Mouse (Mus musculus): ENCODE measurements around the gene 2200002D01Rik. TPM values are rescaled to one million over a fixed set of nuclear protein-coding genes. Genes with fewer than 3 reads are reported as not detected.
A peak's percentile ranks its signal among the peaks of the same experiment; 100 is the strongest.

Gene 2200002D01Rik
- under 1 TPM; 0.65 to 0.98 TPM for total RNA-seq (2021)
- long read RNA-seq, experiment 1 = 0 reads
- long read RNA-seq, experiment 2 = 0 reads

DNA sequence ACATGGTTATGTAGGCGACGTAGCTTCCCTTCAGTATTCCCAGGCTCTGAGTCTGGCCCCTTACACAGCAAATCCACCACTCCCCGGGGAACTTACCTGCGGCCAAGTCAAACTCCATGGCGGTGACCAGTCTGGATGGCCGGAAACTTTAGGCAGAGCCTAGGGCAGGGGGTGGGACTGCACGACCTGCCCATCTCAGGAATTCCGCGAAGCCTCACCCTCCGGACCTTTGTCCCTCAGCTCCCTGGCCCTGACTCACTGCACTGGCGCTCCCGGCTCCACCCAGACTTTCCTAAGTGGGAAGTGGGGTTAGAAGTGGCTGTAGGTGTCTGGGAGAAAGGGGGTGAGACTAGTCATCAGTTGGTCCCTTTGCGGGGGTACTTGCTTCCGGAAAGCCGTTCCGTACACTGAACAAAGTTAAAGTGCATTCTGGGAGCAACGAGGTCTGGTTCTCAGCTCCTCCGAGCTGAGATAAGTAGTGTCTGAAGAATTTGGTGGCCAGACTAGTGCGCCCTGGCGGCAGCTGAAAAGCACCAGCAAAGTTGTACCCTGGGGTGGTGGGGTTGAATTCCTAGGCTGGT, at the start of gene 2200002D01Rik:
2200002D01Rik (minus strand) TSS at position 206 of the 581 bp plus-strand sequence.
- DNase-seq (ENCODE audit: low spot score in 2 of 2) = no peak

DNA sequence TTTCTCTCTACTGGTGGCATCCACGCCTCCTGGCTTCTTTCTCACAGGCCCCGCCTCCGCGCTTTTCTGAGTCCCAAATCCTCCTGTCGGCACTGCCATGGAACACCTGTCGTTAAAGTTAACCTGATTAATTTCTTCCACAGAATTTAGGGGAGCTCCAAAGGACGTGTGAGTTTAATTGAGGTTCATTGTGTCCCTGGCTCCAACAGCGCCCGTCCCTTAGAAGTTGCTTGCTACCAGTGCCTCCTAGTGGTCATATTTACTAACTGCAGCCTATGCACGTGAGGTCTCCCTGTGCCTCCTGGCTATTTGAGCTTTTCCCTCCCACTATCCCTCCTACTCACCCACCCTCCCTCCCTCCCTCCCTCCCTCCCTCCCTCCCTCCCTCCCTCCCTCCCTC, 48.7 kb upstream of the 2200002D01Rik start:
- DNase-seq (ENCODE audit: low spot score in 2 of 2) = no peak

DNA sequence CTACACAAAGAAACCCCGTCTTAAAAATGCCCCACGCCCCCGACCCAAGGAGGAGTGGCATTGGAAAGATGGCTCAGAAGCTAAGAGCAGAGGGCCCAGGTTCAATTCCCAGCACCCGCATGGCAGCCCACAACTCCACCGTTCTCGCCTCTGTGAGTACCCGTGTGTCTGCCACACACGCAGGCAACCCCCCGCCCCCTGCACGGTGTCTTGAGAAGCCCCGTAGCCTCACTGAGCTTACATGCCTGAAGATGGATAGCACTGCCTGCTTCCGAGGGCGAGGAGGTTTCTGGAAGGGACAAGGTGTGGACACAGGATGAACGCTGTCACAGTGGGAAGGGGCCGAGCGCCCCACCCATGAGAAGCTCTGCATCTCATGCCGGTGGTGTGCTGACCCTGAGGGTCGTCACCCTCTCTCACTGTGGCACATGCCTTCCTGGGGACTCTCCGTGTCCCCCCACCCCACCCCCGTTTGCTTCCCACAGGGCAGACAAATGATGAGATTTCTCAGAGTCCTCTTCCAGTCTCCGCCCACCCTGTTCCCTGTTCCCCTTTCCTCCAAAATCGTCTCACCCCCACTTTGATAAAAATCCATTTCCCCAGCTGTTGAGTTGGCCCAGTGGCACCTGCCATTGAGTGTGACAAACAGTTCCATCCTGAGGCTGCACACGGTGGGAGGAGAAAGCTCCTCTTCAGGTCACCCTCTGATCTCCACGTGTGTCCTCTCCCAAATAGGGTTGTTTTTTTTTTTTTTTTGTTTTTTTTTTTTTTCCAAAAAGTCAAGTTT, 47.8 kb upstream of the 2200002D01Rik start:
- no peak for DNase-seq (ENCODE audit: low spot score in 2 of 2)

DNA sequence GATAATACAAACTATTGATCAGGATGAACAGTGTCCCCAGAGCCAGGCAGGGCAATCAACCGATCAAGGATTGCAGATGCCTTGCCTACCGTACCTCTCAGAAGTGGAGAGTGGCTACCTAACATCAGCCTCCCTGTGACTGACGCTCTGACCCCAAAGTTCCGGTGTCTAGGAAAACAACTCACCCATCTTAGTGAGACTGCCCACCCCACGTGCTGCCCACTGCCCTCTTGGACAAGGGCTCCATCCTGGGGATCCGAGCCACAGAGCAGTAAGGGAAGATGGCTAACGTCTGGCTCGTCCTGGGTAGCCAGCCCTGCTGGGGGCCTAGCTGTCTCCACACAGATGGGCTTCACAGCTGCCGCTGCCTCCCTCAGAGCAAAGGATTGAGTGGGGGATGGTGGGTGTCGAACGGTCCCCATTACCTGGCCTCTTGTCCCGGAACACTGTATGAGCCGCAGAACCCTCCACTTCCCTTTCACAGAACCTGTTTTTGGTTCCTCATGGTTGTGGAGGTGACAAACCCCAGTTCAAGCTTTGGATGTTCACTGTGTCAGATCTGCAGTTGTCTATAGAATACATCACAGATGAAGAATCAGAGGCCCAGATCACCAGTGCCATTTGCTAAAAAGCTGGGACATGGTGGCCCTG, 46.0 kb upstream of the 2200002D01Rik start:
- no peak for DNase-seq (ENCODE audit: low spot score in 2 of 2)

DNA sequence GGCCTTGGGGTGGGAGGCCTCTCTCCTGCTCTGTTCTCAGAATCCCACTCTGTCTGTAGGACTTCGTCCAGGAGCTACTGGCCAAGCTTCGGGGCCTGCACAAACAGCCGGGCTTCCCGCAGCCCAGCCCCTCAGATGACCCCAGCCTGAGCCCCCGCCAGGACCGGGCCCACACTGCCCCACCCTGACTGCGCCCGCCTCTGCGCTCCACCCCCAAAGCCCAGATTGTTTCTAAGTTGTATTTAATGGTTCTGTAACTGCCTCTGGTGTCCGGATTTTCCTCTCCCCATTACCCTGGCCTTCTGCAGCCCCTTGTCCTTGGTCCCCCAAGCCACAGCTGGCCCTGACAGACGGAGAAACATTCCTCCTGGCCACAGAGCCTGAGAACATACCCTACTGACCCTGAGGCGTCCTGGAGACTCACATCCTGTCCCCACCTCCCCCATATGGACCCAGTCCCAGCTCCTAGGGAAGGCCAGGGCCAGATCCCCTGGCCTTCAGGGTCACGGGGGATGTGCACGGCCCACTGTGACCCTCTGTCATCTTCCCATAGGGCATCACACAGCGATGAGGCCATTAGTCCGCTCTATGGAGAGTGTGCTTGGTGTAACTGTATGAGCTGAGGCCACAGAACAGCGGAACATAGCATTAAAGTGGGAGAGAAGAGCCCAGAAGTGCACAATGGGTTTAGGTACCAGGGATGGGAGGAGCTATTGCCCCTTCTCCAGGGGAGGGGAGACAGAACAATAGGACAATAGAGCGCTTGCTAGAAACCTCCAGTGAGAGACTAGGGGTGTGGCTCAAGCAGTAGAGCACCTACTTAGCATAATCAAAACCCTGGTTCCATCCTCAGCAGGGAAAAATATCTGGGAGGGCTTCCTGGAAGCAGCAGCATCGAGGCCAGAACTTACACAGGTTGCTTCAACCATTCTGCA, 45.1 kb upstream of the 2200002D01Rik start:
- DNase-seq (ENCODE audit: low spot score in 2 of 2) = no peak

DNA sequence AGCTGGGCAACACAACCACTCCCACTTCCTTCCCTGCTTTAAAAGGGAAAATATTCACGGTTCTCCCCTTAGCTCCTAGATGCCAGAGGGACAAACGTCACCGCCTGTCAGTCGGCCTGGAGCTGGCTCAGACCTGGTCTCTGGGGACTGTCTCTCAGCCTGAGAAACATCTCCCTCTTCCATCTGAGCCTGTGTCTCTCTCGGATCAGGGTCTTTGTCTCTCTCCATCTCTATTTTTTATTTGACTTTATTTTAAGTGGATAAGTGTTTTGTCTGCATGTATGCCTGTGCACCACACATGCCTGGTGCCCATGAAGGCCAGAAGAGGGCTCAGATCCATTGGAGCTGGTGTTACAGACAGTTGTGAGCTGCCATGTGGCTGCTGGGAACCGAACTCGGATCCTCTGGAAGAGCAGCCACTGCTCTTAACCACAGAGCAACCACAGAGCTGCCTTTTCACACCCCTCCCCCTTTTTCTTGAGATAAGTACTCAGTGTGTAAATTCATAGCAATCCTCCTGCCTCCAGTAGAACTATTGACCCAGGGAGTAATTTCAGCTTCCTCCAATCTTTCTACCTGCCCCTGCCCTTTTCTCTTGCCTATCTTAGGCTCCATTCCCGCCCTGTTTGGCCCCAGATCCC, 44.3 kb upstream of the 2200002D01Rik start:
- no peak for DNase-seq (ENCODE audit: low spot score in 2 of 2)

DNA sequence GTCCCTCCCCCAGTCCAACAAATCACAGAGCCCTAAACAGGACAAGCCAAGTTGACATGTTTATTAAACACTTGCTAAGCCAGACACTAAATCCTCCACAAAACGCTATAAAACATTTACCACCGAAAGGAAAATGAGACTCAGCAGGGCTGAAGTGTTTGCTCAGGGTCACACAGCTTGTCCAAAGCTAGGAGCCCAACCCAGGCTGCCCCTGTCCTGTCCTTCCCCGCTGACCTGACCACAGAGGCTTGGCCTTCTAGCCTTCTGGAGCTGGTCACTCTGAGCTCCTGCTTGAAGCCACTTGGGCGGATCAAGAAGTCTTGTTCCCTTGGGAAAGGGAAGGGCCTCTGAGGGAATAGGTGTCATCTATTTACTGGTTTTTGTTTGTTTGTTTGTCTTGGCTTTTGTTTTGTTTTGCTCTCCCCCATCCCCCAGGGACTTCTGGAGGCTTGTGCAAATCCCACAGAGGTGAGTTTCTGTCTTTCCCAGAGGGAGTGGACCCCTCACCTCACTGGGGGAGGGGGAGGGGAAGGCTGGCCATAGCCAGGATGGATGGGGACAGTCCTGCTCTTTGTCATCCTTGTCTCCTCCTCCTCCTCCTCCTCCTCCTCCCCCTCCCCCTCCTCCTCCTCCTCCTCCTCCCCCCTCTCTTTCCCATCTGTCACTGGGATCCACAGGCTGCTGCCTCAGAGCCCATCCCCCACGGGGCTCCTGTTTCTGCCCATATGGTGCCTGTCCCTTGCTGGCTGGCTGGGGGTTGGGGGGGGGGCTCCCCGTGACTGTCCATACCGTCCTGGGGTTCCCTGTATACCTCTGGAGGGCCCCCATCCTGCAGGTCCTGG, 43.6 kb upstream of the 2200002D01Rik start:
- DNase-seq (ENCODE audit: low spot score in 2 of 2) = no peak

DNA sequence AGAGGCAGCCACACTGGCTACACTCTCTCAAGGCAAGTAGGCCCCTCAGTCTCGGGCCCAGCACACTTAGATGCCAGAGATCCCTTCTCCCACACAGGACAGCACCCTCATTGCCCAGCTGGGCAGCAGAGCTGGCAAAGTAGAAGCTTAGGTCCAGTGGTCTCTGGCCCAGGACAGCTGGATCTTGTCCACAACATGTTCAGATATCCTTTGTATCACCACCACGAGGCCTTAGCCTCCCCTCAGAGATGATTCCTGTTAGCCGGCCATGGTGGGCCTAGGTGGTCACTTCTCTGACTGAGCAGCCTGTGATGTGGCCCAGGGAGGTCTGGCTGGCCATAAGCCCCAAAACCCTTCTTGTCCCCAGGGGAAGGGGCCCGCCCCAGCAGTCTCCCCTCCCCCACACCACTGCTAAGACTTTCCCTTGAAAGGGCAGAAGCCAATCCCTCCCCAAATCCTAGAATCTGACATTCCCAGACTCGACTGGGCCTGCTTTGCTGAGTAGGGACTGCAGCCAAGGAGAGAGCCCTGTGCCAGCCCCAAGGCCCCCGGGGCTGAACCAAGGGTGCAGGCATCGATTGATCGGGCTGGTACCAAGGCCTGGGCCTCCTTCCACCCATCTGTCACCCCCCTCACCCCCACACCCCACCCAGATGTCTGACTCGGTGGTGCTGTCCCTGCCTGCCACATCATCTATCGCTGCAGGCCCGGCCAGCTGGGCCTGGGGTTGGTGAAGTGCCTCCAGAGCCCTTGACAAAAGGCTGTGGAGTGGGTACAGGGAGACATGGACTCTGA, 42.6 kb upstream of the 2200002D01Rik start:
- no peak for DNase-seq (ENCODE audit: low spot score in 2 of 2)

DNA sequence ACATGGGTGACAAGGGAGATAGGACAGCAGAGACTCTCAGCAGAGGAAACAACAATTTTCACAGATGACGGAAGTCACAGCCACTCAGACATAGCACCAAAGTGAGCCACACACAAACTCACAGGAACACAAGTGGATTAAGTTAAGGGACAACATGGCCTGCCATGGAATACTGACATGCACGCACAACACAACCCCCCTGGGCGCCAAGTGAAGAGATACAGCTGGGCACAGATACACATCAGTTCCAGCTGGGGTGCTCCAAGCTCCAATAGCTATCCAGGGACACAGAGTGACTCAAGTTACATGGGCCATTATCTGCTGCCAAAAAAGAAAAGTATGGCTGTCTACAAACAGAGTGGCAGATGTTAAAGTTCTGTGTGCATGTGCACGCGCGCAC, 41.6 kb upstream of the 2200002D01Rik start:
- no peak for DNase-seq (ENCODE audit: low spot score in 2 of 2)

DNA sequence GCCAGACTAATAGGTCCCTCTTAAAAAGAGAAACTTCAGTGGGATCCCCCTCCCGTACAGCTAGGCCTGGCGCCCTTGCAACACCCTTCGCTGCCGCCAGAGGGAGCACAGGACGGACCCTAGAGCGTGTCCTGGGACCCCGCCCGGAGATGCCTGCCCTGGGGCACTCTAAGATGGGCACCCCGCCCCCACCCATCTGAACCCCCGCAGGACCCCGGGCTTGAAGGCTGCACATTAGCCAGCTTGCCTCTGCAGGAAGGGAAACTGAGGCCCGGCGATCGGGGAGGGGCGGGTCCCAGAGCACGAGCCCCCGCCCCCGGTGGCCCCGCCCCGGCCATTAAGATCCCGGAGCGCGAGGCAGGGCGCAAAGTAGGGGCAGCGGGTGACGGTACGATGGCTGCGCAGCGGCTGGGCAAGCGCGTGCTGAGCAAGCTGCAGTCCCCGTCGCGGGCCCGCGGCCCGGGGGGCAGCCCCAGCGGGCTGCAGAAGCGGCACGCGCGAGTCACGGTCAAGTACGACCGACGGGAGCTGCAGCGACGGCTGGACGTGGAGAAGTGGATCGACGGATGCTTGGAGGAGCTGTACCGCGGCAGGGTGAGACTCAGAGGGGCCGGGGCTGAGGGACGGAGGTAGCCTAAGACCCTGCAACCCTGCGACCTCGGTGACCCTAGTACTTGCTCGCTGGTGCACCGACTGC, 40.8 kb upstream of the 2200002D01Rik start, which contains the start of gene Ppp1r14a:
Ppp1r14a (plus strand) TSS at position 367 of the 697 bp plus-strand sequence.
- peak in 1 of 2 experiments; percentile 59 for DNase-seq (ENCODE audit: low spot score in 2 of 2)

DNA sequence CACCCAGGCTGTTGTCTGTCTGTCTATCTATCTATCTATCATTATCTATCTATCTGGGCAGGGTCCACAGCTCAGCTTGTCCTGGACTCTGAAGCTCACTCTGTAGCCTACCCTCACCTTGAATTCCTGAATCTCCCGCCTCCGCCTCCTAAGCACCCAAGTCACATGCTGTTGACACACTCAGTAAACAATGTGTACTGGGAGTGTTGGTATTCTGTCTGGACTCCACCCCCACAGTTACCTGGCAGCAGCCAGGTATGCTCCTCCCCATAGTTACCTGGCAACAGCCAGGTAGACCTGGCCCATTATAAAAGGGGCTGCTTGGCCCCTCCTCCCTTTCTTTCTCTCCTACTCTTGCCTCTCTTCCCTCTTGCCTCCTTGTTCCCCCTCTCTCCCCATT, 39.8 kb upstream of the 2200002D01Rik start:
- DNase-seq (ENCODE audit: low spot score in 2 of 2) = no peak

DNA sequence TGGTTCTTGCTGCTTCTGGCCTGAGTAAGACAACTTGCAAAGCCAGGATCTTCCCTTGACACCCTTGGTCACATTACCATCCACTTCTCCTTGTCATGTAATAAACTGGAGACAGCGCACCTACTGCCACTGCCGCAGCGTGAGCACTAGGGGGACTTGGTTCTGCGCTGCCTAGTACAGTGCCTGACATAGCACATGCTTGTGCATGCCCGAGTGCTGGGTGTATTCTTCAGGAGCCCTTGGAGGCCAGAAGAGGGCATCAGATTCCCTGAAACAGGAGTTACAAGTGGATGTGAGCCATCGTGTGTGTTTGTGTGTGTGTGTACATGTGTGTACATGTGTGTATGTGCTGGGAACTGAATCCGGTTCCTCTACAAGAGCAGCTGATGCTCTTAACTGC, 39.2 kb upstream of the 2200002D01Rik start:
- no peak for DNase-seq (ENCODE audit: low spot score in 2 of 2)

DNA sequence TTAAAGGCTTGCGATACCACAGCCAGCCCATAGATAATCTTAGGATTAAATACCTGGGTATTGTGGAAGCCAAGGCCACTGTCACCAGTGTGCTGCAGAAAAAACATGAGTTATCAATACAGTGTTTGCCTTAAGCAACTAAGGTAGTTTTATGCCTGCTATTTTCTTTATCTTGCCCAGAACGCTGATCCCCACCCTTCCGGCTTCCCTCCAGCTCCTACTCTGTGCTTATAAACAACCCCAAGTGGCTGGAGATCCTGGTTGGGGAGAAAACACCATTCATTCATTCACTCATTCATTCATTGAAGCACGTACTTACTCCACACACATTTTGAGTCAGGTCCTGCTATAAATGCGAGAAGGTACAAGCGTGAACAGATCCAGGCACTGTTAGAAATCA, 36.3 kb upstream of the 2200002D01Rik start:
- no peak for DNase-seq (ENCODE audit: low spot score in 2 of 2)

DNA sequence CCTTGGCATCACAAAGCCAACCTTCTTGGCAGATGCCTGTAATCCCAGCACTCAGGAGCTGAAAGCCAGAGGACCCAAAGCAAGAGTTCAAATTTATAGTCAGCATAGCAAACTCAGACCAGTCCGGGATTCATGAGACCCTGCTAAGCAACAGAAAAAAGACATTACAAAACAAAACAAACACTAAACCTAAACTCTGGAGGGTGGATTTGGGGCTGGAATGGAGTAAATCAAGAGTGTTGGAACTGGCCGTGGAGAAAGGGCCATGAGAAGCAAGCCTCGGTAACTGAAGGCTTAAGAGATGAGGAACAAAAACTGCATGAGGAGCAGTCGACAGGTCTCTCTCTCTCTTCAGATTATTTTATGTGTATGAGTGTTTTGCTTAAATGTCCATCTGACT, 35.6 kb upstream of the 2200002D01Rik start:
- DNase-seq (ENCODE audit: low spot score in 2 of 2) = no peak

DNA sequence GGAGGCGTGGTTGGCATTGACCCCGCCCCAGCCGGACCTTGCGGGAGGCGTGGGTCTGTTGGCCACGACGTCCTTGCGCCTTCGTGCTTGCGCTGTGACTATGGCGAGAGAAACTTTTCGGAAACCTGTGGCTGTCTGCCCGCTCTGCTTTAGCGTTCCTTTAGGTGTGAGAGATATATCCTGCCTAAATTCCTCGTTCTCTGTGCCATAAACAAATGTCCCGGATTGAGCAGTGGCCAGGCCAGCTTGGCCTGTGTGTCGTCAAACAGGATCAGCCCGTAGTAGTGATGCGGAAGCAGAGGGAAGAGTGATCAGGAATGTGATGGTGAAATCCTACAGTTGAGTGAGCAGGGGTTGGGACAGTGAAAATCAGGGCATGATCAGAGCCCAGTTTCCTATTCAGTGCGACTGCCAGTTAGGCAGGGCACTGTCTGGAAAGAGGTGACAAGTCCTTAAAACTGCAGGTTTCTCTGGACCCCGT, 33.8 kb upstream of the 2200002D01Rik start:
- DNase-seq (ENCODE audit: low spot score in 2 of 2) = no peak

DNA sequence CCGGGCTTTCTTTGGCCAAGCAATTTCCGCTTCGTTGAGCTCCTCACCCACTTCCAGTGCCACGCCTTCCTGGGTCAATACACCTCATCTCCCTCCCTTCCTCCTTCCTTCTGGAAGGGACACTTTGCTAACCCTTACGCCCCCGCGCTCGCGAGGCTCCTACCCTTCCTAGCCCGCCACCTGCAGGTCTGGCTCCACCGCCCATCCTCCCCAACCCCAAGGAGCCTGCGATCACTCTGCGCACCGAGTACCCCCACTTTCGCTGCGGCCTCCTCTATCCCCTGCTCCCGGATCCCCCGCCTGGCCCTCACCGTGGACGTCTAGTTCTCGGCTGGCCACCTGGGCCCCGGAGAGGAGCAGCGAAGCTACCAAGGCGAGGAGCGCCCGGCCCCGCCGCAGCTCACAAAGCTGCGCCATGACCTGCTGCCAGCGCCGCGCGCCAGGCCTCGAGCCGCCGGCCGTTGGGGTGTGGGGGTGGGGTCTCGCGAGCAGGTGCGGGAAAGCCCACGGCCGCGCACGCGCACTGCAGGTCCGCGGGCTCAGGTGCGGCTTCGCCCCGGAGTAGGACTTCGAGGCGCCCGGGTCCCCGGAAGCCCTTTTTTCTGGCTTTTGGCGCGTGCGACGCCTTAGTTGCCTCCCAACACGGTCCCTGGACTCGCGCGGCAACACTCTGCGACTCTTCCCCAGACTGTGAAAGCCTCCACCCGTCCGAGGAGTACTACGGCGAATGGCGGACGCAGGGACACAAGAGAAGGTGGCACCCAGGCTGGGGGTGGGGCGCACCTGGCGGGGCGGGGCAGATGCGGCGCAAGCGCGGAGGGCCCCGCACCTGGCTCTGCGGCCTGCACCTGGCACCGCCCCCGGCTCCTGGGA, 33.2 kb upstream of the 2200002D01Rik start, which contains the start of gene Spint2:
Spint2 (minus strand) TSS at position 712 of the 873 bp plus-strand sequence.
- DNase-seq (ENCODE audit: low spot score in 2 of 2) = peak in 1 of 2 experiments; percentile 36

DNA sequence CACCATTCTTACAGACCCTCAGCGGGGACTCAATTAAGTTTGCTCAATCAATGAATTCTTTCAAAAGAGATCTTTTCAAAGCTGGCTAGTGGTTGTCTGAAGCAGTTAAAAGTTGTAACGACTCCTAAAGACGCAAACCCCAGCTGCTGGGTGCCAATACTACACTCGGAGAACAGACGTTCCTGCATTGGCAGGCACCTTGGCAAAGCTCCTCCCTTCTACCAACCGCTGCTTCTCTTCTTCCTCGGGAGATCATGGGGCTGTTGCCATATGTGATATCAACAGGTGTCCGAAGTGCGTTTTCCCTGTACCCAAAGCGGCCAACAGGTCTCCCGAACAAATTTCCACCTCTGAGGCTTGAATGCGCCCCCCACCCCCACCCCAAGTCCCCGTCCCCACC, 32.5 kb upstream of the 2200002D01Rik start:
- no peak for DNase-seq (ENCODE audit: low spot score in 2 of 2)
